Mouse (Mus musculus) forebrain, embryonic 10.5 days (tissue): ENCODE data around the gene Slc28a1. TPM values are rescaled to one million over a fixed set of nuclear protein-coding genes. Genes with fewer than 3 reads are reported as not detected.

ENCODE experiments used
- DNase-seq: peaks from one replicate; pipeline ENCODE4 v3.0.0-alpha.2; 2017; ENCODE audit warnings: low spot score; ENCODE audit errors: extremely low spot score
- H3K27ac ChIP-seq: fragments of 300-500 bp; sonication (generic); 2 replicates; pipeline ENCODE4 v1.5.1; 2016; ENCODE audit warnings: mild to moderate bottlenecking
- H3K27me3 ChIP-seq: fragments of 300-500 bp; sonication (generic); 2 replicates; pipeline ENCODE4 v1.6.1; 2016; ENCODE audit warnings: mild to moderate bottlenecking; ENCODE audit not compliant: poor library complexity, severe bottlenecking
- H3K36me3 ChIP-seq: fragments of 300-500 bp; sonication (generic); replicated peaks from 2 replicates; pipeline ENCODE4 v1.6.1; 2016; ENCODE audit warnings: mild to moderate bottlenecking, moderate library complexity
- H3K4me1 ChIP-seq: fragments of 300-500 bp; sonication (generic); 2 replicates; pipeline ENCODE4 v1.6.1; 2016
- H3K4me3 ChIP-seq: fragments of 300-500 bp; sonication (generic); 2 replicates; pipeline ENCODE4 v1.5.1; 2016; ENCODE audit warnings: mild to moderate bottlenecking, moderate library complexity
- H3K9me3 ChIP-seq: fragments of 300-500 bp; sonication (generic); 2 replicates; pipeline ENCODE4 v1.6.1; 2016; ENCODE audit warnings: mild to moderate bottlenecking, moderate library complexity
- WGBS: fragments of 180-500 bp; shearing (Covaris S2); methylation state at CpG from one replicate; pipeline ENCODE4 v1.1.7; 2016; 5-methylcytosine and 5-hydroxymethylcytosine counted together
- polyA plus RNA-seq: library from polyadenylated mRNA; unstranded; fragments of >200 nt; fragmentation: Nextera tagmentation; extraction: Ambion mirVana; gene quantifications from 2 replicates; pipeline ENCODE4 v1.2.1, GENCODE M21; 2016

Slc28a1 gene
- polyA plus RNA-seq, 1 experiment from 2014 or later = not detected

DNA sequence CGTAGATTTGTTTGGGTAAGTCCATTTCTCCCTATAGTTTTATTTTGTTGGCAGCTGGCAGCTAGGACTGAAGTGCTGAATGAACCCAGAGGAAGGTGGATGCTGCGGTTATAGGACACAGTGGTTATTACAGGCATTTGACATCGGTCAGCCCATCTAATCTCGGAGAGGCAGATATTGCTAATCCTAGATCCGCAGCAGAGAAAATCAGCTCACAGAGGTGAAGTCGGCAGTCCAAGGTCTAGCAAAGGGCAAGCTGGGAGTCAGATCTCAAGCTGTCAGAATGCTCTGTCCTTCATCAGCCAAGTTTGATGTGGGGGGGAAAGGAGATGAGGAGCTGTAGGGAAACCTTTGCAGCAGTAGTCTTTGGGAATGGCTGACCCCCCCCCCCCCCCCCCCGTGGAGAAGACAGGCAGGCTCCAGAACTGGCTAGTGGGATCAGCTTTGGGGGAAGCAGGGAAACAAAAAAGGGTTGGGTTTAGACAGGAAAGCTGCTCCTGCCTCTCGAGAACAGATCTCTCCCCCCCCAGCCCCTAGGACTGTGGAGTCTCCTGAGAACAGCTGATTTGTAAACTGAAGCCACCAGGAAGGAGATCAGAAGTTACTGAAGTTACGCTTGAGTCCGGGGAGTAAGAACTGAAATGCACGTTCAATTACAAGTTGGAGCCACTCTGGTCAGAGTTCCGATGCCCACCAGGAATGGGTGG is 95.5 kb downstream of the Slc28a1 start:
- H3K9me3 ChIP-seq = no peaks in the 10 kb centered on the region
- DNase-seq = no peak
- no peak overlapping the region for H3K27ac ChIP-seq
- no peak overlapping the region for H3K4me3 ChIP-seq
- no peaks in the 10 kb centered on the region for H3K36me3 ChIP-seq
- peaks cover 74% of the 10 kb centered on the region for H3K27me3 ChIP-seq
- 49% methylated on average over 12 of the region's 12 CpGs for WGBS
- H3K4me1 ChIP-seq = peaks cover 42% of the 10 kb centered on the region

DNA sequence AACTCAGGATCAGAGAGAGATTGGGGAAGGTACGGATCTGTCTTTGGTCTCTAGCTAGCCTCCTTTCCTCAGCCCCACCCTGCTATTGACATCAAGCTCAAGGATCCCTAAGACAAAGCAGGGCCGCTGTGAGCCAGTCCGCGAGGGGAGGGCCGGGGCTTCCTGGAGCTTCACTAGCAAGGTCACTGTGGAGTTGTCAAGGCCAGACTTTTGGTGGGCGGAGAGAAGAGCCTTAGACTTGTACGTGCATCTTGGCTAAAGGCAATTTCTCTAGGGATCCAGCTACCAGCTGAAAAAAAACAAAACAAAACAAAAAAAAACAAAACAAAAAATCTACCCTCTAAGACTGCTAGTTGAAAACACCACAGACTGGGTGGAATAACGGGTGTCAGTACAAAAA is 97.2 kb downstream of the Slc28a1 start:
- DNase-seq = peak; percentile 21
- H3K4me1 ChIP-seq = peaks cover 42% of the 10 kb centered on the region
- H3K27me3 ChIP-seq = peaks cover 91% of the 10 kb centered on the region
- no peak overlapping the region for H3K27ac ChIP-seq
- H3K4me3 ChIP-seq = peak overlapping the region; percentile 48
- no peaks in the 10 kb centered on the region for H3K36me3 ChIP-seq
- 2% methylated on average over 8 of the region's 8 CpGs for WGBS
- H3K9me3 ChIP-seq = no peaks in the 10 kb centered on the region

DNA sequence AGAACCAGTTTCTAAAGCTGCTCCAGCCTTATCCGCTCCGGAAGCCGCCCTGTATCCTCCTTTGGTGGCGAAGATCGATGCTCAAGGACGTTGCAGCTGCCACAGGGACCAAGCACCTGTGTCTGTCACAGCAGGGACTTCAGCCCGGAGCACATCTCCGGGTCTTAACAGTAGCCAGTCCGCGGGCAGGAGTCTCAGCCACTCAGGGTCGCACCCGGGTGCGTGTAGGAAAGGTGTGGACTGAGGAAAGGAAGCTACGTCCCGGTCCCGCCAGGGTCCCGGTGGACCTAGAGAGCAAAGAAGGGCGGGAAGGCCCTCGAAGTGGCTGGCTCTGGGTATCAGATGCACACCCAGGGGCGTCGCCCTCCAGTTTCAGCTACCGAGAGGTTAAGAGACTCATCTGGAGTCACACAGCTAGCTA is 97.7 kb downstream of the Slc28a1 start:
- WGBS = under 1% methylated on average over 22 of the region's 22 CpGs
- H3K36me3 ChIP-seq = no peaks in the 10 kb centered on the region
- peaks cover 42% of the 10 kb centered on the region for H3K4me1 ChIP-seq
- peaks cover 95% of the 10 kb centered on the region for H3K27me3 ChIP-seq
- H3K27ac ChIP-seq = peak overlapping the region; percentile 75
- no peaks in the 10 kb centered on the region for H3K9me3 ChIP-seq
- DNase-seq = peak; percentile 79
- peak overlapping the region; percentile 48 for H3K4me3 ChIP-seq

DNA sequence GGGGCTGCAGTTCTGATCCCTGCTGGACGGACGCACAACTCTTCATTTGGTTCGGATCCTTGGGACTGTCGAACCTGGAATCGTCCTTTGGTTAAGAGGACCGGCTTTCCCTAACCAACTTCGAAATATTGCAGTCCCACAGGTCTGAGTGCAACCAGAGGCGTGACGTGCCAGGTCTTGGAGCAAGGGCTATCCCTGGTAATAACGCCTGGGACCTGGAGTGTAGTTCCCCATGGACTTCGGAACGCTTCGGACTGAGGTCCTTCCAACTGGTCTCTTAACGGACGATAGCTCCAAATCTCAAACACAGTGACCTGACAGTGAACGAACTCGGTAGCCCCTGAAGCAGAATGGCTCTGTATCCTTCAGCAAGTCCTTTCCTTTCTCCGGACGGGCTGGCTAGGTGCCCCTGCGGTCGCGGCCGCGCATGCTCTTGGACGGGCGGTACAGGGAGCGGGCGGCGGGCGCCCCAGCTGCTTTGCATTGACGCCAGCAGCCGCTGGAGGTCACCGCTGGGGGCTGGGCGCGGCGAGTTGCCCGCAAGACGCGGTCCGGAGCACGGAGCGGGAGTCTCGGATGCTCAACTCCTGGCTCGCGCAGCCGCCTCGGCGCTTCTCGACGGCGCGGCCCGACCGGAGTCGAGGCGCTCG is 98.2 kb downstream of the Slc28a1 start:
- Histone ChIP-seq H3K36me3 (no peaks in the 10 kb centered on the region), H3K27me3 (peaks cover 98% of the 10 kb centered on the region), H3K4me3 (peak overlapping the region; percentile 48), H3K9me3 (no peaks in the 10 kb centered on the region), H3K27ac (peak overlapping the region; percentile 75), H3K4me1 (peaks cover 42% of the 10 kb centered on the region)
- DNase-seq = peak; percentile 88
- WGBS = under 1% methylated on average over 57 of the region's 57 CpGs

DNA sequence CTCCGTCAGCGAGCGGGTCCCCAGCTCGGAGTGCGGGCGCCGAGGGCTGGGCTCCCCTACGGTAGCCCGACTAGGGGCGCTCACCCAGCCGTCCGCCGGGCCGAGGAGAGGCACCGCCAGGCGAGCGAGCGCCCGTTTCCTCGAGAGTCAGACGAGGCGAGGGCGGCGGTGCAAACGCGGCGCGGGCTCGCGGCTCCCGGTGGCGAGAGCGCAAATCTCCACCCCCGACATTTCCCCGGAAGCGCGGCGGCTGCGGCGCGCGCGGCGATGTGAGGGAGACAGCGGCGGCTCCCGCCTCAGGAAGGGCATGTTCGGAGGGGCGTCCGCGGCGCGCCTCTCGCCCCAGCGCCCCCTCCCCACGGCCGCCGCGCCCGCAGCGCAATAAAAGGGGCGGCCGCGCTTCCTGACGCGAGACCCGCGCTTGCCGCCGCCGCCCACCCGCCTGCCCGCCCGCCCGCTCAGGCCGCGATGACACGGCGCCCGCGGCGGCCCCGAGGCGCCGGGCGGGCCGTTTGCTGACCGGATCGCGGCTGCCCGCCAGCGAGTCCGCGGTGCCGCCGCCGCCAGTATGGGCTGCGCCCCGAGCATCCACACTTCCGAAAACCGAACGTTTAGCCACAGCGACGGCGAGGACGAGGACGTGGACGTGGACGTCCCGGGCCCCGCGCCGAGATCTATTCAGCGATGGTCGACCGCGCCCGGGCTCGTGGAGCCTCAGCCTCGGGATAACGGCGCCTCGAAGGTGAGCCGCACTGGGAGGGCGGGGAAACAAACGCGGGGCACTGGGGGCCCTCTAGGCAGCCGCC is 99.0 kb downstream of the Slc28a1 start, which contains the start of gene Pde8a:
Pde8a (plus strand) TSS at position 250 of the 806 bp plus-strand sequence.
- Histone ChIP-seq H3K36me3 (no peaks in the 10 kb centered on the region), H3K9me3 (no peaks in the 10 kb centered on the region), H3K4me1 (peaks cover 42% of the 10 kb centered on the region), H3K27ac (peak within 1 kb of the TSS; percentile 75), H3K4me3 (peak within 1 kb of the TSS; percentile 48), H3K27me3 (peaks cover 94% of the 10 kb centered on the region)
- no peak for DNase-seq
- 2% methylated on average over 124 of the region's 128 CpGs for WGBS

DNA sequence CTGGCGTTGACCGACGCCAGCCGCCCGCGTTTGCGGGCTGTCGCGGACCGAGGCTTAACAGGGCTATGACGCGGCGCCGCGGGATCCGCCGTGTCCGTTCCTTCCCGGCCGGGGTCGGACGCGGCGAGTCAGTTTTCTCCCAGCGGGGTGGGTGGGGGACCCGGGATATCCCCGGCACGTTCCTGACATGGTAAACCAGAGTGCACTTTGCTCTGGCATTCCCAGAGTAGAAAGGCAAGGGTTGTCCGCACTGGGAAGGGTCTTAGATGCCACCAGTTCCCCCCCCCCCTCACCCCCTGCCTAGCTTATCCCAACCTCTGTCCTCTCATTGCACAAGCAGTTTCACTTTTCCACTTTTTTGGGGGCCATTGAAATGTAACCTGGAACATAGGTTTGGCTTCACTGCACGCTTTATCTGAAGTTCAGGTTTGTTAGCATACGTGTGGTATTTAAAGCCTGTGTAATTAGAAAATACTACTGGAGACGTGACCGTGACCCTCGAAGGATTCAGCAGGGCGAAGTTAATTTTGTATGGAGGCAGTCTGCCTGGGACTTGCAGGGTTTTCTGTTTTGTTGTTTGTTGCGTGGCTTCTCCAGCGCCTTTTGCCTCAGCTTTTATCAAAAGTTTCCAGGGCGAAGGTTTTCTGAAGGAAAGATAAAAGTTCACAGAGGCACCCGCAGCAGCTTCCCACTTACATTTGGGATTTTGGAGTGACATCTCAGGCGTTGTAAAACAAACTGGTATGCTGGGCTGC is 99.7 kb downstream of the Slc28a1 start:
- DNase-seq = no peak
- H3K4me1 ChIP-seq = peaks cover 42% of the 10 kb centered on the region
- WGBS = 5% methylated on average over 36 of the region's 40 CpGs
- H3K9me3 ChIP-seq = no peaks in the 10 kb centered on the region
- peak overlapping the region; percentile 48 for H3K4me3 ChIP-seq
- H3K36me3 ChIP-seq = no peaks in the 10 kb centered on the region
- peak overlapping the region; percentile 75 for H3K27ac ChIP-seq
- peaks cover 86% of the 10 kb centered on the region for H3K27me3 ChIP-seq

DNA sequence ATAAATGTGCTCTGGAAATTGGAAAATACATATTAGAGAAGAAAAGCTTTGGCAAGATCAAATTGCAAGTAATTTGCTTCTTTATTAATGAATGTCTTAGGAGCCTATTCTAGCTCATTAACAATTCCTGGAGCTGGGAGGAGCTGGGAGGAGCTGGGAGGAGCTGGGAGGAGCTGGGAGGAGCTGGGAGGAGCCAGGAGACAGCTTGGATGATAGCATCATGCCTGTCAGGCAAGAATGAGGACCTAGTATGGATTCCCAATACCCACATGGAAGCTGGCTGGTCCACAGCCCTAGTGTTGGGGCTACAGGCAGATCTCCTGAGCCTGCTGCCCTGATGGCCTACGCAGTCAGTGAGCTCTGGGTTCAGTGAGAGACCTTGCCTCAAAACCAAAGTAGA is 101.4 kb downstream of the Slc28a1 start:
- Histone ChIP-seq H3K4me3 (no peak overlapping the region), H3K27ac (no peak overlapping the region), H3K9me3 (no peaks in the 10 kb centered on the region), H3K36me3 (no peaks in the 10 kb centered on the region), H3K4me1 (peaks cover 35% of the 10 kb centered on the region), H3K27me3 (peaks cover 70% of the 10 kb centered on the region)
- no peak for DNase-seq
- 55% methylated on average over 1 of the region's 1 CpGs for WGBS

DNA sequence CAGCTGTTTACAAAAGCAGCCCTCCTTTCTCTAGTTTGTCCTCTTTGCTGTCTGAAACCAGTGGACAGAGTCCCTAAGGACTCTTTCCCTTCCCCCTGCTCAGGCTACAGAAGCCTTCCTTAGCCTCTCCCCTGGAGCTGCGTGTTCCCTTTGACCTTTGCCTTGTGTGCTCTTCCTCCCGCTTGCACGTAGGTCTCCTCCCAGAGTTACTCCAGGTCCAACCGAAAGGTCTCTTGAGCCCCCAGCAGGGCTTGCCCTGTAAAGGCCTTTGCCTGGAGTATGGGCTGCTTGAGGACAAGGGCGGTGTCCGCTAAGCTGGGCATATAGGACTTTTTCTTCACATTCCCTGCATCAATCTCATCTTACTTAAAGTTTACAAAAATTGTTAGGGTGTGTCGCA is 104.7 kb downstream of the Slc28a1 start:
- DNase-seq = no peak
- no peak overlapping the region for H3K4me3 ChIP-seq
- no peaks in the 10 kb centered on the region for H3K9me3 ChIP-seq
- peaks cover 36% of the 10 kb centered on the region for H3K27me3 ChIP-seq
- no peak overlapping the region for H3K27ac ChIP-seq
- H3K36me3 ChIP-seq = no peaks in the 10 kb centered on the region
- H3K4me1 ChIP-seq = peaks cover 1% of the 10 kb centered on the region
- WGBS = 62% methylated on average over 7 of the region's 7 CpGs

Other genes starting within 250 kb of the Slc28a1 start
- 53.2 and 53.8 TPM in 2 replicates for gene Wdr73, start 213.5 kb upstream of the Slc28a1 start, polyA plus RNA-seq
- gene Nmb, start 209.7 kb upstream of the Slc28a1 start, polyA plus RNA-seq = 5.9 and 7.2 TPM in 2 replicates
- gene Sec11a, start 167.0 kb upstream of the Slc28a1 start, polyA plus RNA-seq = 190 and 226 TPM in 2 replicates
- 9.5 and 12.2 TPM in 2 replicates for gene Zfp592, start 121.1 kb upstream of the Slc28a1 start, polyA plus RNA-seq
- 0.02 and 0.11 TPM in 2 replicates for gene Alpk3, start 57.2 kb upstream of the Slc28a1 start, polyA plus RNA-seq
- gene Pde8a, start 98.8 kb downstream of the Slc28a1 start, polyA plus RNA-seq = 1.6 and 2.0 TPM in 2 replicates
- 1,233 and 1,243 TPM in 2 replicates for gene Rps17, start 230.5 kb downstream of the Slc28a1 start, polyA plus RNA-seq